Mouse (Mus musculus) lung, postnatal 0 days (tissue): ENCODE data around the gene Spata20. TPM values are rescaled to one million over a fixed set of nuclear protein-coding genes. Genes with fewer than 3 reads are reported as not detected.

Experiments used
- ATAC-seq: fragments of 200-750 bp; cut with Nextera tagmentation; 2 replicates; pipeline ENCODE4 v1.8.0; 2017; ENCODE audit warnings: moderate library complexity
- DNase-seq: peaks from one replicate; pipeline ENCODE4 v3.0.0-alpha.2; 2016; ENCODE audit warnings: low spot score
- H3K27ac ChIP-seq: fragments of 300-500 bp; sonication (generic); 2 replicates; pipeline ENCODE4 v1.5.1; 2014; ENCODE audit warnings: antibody characterized with exemption, mild to moderate bottlenecking, low read length, mixed read lengths
- H3K27me3 ChIP-seq: fragments of 300-500 bp; sonication (generic); replicated peaks from 2 replicates; pipeline ENCODE4 v1.6.1; 2014; ENCODE audit warnings: low read length, mixed read lengths; ENCODE audit not compliant: insufficient read depth
- H3K36me3 ChIP-seq: fragments of 300-500 bp; sonication (generic); 2 replicates; pipeline ENCODE4 v1.6.1; 2014; ENCODE audit warnings: low read length, mixed read lengths; ENCODE audit not compliant: insufficient read depth
- H3K4me1 ChIP-seq: fragments of 300-500 bp; sonication (generic); 2 replicates; pipeline ENCODE4 v1.6.1; 2014; ENCODE audit warnings: antibody characterized with exemption, low read depth, low read length, mixed read lengths; ENCODE audit not compliant: insufficient read depth
- H3K4me2 ChIP-seq: fragments of 300-500 bp; sonication (generic); replicated peaks from 2 replicates; pipeline ENCODE4 v1.6.1; 2014; ENCODE audit warnings: low read depth, mild to moderate bottlenecking, low read length, moderate library complexity, mixed read lengths
- H3K4me3 ChIP-seq: fragments of 300-500 bp; sonication (generic); 2 replicates; pipeline ENCODE4 v1.5.1; 2014; ENCODE audit warnings: low read depth, low read length
- H3K9ac ChIP-seq: fragments of 300-500 bp; sonication (generic); replicated peaks from 2 replicates; pipeline ENCODE4 v1.6.1; 2014; ENCODE audit warnings: low read depth, mild to moderate bottlenecking
- H3K9me3 ChIP-seq: fragments of 300-500 bp; sonication (generic); 2 replicates; pipeline ENCODE4 v1.6.1; 2016; ENCODE audit warnings: low read length, mixed read lengths
- CTCF ChIP-seq: IDR thresholded peaks from 2 replicates; pipeline ENCODE4 v1.5.1; 2016; ENCODE audit warnings: antibody characterized with exemption, mild to moderate bottlenecking
- EP300 ChIP-seq: IDR thresholded peaks from 2 replicates; pipeline ENCODE4 v1.6.1; 2016; ENCODE audit warnings: antibody characterized with exemption, mild to moderate bottlenecking, control low read depth
- WGBS: fragments of 180-500 bp; shearing (Covaris S2); extraction: QIAGEN DNeasy Blood & Tissue Kit; methylation state at CpG from one replicate; pipeline ENCODE4 v1.1.7; 2014; 5-methylcytosine and 5-hydroxymethylcytosine counted together
- polyA plus RNA-seq: library from polyadenylated mRNA; unstranded; fragments of >200 nt; fragmentation: Nextera tagmentation; extraction: Ambion mirVana; gene quantifications from 2 replicates; pipeline ENCODE4 v1.2.1, GENCODE M21; 2015

The Spata20 gene
- polyA plus RNA-seq, 1 experiment from 2014 or later = 0.14 TPM

DNA sequence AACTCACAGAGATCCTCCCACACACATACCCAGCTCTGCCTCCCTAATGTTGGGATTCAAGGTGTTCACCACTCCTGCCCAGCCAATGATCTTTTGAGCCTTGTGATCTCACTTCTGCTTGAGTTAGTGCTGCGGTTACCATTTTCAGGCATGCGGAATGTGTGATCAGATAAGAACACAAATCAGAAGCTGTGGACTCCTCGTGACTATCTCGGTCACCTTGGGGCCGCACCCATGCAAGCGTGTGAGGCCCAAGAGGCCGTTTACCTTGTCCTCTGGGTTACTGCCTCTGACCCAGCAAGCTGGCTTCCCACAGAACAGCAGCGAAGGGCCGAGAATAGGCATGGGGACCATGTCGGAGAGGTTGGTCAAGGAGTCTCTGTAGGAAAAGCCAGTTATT is 23.0 kb upstream of the Spata20 start:
- Histone ChIP-seq H3K4me2 (no peak overlapping the region), H3K4me1 (no peaks in the 10 kb centered on the region), H3K9ac (no peak overlapping the region), H3K9me3 (no peaks in the 10 kb centered on the region), H3K4me3 (no peak overlapping the region), H3K36me3 (no peaks in the 10 kb centered on the region), H3K27me3 (no peaks in the 10 kb centered on the region), H3K27ac (no peak overlapping the region)
- TF ChIP-seq EP300 (no peak), CTCF (no peak)
- peak; percentile 38 for DNase-seq
- peak; percentile 54 for ATAC-seq
- WGBS = 70% methylated on average over 10 of the region's 10 CpGs

DNA sequence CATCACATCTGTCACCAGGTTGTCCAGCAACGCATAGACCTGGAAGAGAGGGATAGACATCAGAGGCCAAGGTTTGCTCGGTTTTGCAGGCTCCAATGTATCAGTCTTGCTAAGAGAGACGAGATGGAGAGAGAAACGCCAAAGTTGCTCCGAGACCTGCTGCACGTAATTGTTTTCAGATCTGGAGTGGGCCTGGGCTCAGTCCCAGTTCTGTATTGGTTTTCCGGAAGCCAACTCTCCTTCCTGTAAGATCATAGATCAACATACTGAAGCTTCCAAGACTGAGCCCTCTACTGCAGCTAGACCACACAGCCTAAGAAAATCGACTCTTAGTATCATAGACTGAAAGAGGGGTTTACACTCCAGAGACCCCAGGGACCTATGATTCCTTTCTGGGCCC is 15.5 kb upstream of the Spata20 start:
- WGBS = 57% methylated on average over 8 of the region's 8 CpGs
- H3K4me1 ChIP-seq = 0 out of 2 replicates have a peak, but pooled peaks cover 2% of the 10 kb centered on the region

DNA sequence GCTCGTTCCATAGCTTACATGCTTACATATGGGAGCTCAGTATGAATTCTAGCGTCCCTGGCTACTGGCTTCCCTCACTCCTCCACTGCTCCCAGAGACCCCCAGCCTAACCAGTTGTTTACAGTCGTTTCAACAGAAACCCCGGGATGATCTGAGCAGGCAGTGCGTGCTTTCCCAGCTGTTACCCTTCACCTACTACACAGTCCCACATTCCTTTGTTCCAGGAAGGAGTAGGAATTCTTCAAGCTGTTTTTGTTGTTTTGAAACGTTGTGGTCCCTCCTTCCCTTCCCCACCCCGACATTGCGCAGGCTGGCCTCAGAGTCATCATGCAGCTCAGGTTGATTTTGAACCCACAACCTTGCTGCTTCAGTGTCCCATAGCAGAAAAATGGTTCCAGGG is 14.4 kb upstream of the Spata20 start:
- no peaks in the 10 kb centered on the region for H3K27me3 ChIP-seq

More for the DNA sequence above, 15.5 kb upstream of the Spata20 start:
- DNase-seq = no peak
- no peak overlapping the region for H3K4me2 ChIP-seq
- ATAC-seq = no peak
- H3K9me3 ChIP-seq = no peaks in the 10 kb centered on the region
- H3K27ac ChIP-seq = no peak overlapping the region
- TF ChIP-seq EP300 (no peak), CTCF (no peak)
- no peaks in the 10 kb centered on the region for H3K36me3 ChIP-seq
- no peaks in the 10 kb centered on the region for H3K27me3 ChIP-seq
- no peak overlapping the region for H3K9ac ChIP-seq
- H3K4me3 ChIP-seq = no peak overlapping the region

DNA sequence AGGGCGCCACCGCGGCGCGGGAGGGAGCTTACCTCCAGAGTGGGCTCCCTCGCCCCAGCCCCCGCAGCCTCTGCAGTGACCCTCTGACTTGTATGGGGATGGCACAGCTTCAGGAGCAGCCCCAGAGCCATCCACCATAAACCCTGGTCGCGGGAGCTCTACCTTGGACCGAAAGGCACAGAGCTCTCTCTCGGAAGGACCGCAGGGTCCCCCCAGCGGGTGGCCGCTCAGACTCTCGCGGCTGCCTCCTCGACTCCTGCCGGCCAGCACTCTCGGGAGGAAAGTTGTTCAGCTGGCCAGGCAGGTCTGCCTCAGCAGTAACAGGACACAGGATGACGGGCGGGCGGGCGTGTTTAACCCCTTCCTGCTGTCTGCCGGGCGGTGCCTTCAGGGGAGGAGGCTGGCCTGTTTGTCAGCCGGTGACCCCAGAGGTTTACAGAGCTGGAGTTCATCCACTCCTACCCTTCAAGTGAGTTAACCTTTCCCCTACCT is 13.7 kb upstream of the Spata20 start, which contains the start of gene Epn3:
TSS of gene Epn3 (minus strand) at position 314 of the 492 bp plus-strand sequence.
- H3K4me1 ChIP-seq = 0 out of 2 replicates have a peak, but pooled peaks cover 2% of the 10 kb centered on the region
- peak within 1 kb of the TSS; percentile 61 for H3K4me2 ChIP-seq
- no peaks in the 10 kb centered on the region for H3K27me3 ChIP-seq
- ATAC-seq = peak; percentile 59
- no peak for TF ChIP-seq EP300
- TF ChIP-seq CTCF = peak; percentile 34
- peak; percentile 89 for DNase-seq
- H3K9ac ChIP-seq = peak within 1 kb of the TSS; percentile 56
- H3K36me3 ChIP-seq = no peaks in the 10 kb centered on the region
- 0% methylated on average over 23 of the region's 26 CpGs for WGBS
- peak within 1 kb of the TSS; percentile 94 for H3K27ac ChIP-seq
- H3K4me3 ChIP-seq = peak within 1 kb of the TSS; percentile 44
- no peaks in the 10 kb centered on the region for H3K9me3 ChIP-seq

More for the DNA sequence above, 14.4 kb upstream of the Spata20 start:
- Histone ChIP-seq H3K4me1 (0 out of 2 replicates have a peak, but pooled peaks cover 2% of the 10 kb centered on the region), H3K9ac (peak overlapping the region; percentile 2; the same call in 1 of the 2 replicates), H3K4me3 (peak overlapping the region; percentile 44), H3K4me2 (peak overlapping the region; percentile 61), H3K27ac (peak overlapping the region; percentile 94), H3K36me3 (no peaks in the 10 kb centered on the region), H3K9me3 (no peaks in the 10 kb centered on the region)
- DNase-seq (peak; percentile 52), ATAC-seq (0 out of 2 replicates have a peak, but pooled peaks have one; percentile 2)
- TF ChIP-seq CTCF = no peak
- TF ChIP-seq EP300 = no peak
- WGBS = 18% methylated on average over 8 of the region's 8 CpGs

DNA sequence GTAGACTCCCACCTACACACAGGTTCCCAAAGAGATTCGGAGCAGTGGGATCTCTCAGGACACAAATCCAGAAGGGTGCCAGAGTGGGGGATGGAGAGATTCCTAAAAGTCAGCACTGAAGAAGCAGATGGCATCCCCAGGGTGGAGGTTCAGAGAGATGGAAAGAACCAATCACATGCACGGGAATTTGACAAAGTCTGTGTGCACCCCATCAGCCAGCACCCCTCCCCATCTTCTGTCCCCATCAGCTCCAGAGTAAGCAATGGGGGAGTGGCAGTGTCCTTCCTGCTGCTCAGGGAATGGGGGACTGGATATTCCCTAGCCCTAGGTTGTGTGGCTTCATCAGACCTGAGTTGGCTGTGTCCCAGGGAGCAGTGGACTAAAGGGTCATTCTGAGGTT is 13.1 kb upstream of the Spata20 start:
- H3K27me3 ChIP-seq = no peaks in the 10 kb centered on the region
- peak overlapping the region; percentile 61 for H3K4me2 ChIP-seq
- WGBS = 0% methylated on average over 2 of the region's 2 CpGs
- H3K9me3 ChIP-seq = no peaks in the 10 kb centered on the region
- H3K9ac ChIP-seq = peak overlapping the region; percentile 56
- DNase-seq (no peak), ATAC-seq (no peak)
- H3K4me3 ChIP-seq = peak overlapping the region; percentile 44
- H3K36me3 ChIP-seq = no peaks in the 10 kb centered on the region
- TF ChIP-seq CTCF (no peak), EP300 (no peak)
- H3K27ac ChIP-seq = peak overlapping the region; percentile 94
- 0 out of 2 replicates have a peak, but pooled peaks cover 2% of the 10 kb centered on the region for H3K4me1 ChIP-seq

DNA sequence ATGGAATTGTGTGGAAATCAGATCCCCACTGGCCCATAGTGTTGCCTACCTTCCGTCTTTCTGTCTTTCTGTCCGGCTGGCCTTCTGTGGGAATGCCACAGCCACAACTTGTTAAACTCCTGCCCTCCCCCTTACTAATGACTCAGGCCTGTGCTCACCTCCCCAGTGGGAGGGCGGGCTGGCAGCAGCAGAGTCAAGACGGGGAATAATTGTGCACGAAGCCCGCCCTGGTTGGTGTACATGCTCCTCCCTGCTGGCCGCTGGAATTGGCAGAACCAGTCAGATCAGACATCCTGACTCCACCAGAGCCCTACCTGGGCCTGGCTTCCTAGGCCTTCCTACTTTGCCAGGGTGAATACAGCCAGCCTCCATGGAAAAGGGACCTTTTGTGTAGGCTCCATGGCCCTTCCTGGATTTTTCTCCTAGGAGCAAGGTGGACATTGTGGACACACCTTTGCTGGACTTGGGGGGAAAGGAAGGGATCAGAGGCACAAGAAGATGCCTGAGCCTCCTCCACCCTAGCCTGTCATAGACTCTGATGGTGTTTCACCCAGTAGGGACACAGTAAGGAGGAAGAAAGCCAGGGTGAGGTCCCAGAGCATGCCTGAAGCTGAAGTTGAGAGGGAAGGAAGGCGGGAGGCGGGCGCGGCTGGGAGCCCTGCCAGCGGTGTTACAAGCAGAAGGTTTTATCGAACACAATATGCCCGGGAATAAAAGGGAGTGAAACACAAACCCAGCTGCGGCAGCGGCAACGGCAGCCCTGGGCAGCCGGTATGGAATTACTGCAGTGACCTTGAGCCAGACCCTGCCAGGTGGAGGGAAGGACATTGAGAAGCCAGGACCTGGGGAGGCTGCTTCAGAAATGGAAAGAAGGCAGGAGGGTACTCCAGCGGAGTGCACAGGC is 12.4 kb upstream of the Spata20 start:
- TF ChIP-seq CTCF (no peak), EP300 (no peak)
- no peaks in the 10 kb centered on the region for H3K27me3 ChIP-seq

More for the DNA sequence above, 12.4 kb upstream of the Spata20 start:
- peak overlapping the region; percentile 44 for H3K4me3 ChIP-seq
- peak overlapping the region; percentile 94 for H3K27ac ChIP-seq
- H3K9me3 ChIP-seq = no peaks in the 10 kb centered on the region
- H3K4me2 ChIP-seq = peak overlapping the region; percentile 61
- peak overlapping the region; percentile 32 for H3K9ac ChIP-seq
- DNase-seq (peak; percentile 91), ATAC-seq (peak; percentile 76)
- 0 out of 2 replicates have a peak, but pooled peaks cover 2% of the 10 kb centered on the region for H3K4me1 ChIP-seq
- H3K36me3 ChIP-seq = no peaks in the 10 kb centered on the region
- 20% methylated on average over 19 of the region's 19 CpGs for WGBS
